Mouse (Mus musculus): Measurements from ENCODE around the gene Ssbp4. TPM values are rescaled to one million over a fixed set of nuclear protein-coding genes. Genes with fewer than 3 reads are reported as not detected.

Ssbp4 gene
- total RNA-seq, 1 experiment, result 85.5 TPM

DNA sequence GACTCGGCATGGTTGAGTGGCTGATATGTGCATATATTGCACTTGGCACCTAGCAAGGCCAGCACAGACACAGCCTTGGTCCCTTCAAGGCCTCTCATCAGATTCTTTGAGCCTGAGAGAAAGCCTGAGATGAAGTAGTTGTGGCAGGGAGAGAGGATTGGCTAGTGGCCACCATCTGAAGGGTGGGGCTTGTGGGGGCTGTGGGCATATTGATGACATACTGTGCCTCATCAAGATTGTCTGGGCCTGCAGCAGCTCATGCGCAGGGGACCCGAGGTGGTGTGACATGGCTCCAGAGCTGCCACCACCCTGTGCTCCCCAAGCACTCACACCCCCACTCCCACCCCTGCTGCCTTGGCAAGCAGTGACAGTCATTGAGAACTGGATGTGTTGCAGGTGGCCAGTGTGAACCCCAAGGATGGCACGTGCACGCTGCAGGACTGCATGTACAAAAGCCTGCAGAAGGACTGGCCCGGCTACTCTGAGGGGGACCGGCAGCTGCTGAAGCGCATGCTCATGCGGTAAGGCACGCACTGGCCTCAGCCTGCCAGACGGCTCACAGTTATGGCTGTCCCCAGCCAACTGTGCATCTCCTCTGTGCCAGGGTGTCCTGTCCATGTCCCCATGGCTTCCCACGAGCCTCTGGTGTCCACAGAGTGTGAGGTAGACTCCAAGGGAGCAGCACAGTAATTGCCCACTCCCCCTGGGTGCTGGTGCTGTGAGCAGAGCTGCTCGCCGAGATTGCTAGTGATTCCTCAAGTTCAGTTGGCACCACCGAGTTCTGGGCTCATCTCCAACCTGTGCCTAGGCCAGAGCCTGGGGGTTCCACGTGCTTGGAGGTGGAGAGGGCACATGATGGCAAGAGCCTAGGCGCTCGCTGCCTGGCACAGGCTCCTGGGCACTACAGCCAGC is 24.9 kb downstream of the Ssbp4 start:
- no peak overlapping the region for H3K9ac ChIP-seq (ENCODE audit: insufficient read depth, low read depth, low read length, poor library complexity, severe bottlenecking)
- DNase-seq (ENCODE audit: low read depth, low spot score), result no peak
- H3K9me3 ChIP-seq (ENCODE audit: control insufficient read depth, insufficient read depth, low read depth, low read length), result no peaks in the 10 kb centered on the region
- H3K27ac ChIP-seq (ENCODE audit: insufficient read depth, low read depth, low read length, poor library complexity, severe bottlenecking), result no peak overlapping the region
- TF ChIP-seq ZNF384 (IDR thresholded peaks at IDR 0.05; ENCODE audit: low read depth, low read length) (no peak), MAFK (IDR thresholded peaks at IDR 0.05; ENCODE audit: insufficient read depth, low read depth, low read length) (no peak), CHD2 (IDR thresholded peaks at IDR 0.05; ENCODE audit: low read depth, low read length) (no peak)
- H3K36me3 ChIP-seq (ENCODE audit: control insufficient read depth, insufficient read depth, low read length, poor library complexity, severe bottlenecking), result peaks cover 40% of the 10 kb centered on the region
- in situ Hi-C loops (cut with MboI; ENCODE audit: low sequenced_read_pairs in 2 of 2, unreplicated experiment in 2 of 2), result no loop called here
- H3K4me1 ChIP-seq (ENCODE audit: control insufficient read depth in 2 of 2, insufficient read depth in 2 of 2, low read length in 2 of 2, poor library complexity in 1 of 2), result 0 out of 4 replicates have a peak, but pooled peaks cover 0 to 4% of the 10 kb centered on the region in 2 experiments
- H3K4me3 ChIP-seq (ENCODE audit: insufficient read depth in 1 of 2, low read depth in 1 of 2, low read length in 2 of 2, poor library complexity in 1 of 2, severe bottlenecking in 1 of 2), result no peak overlapping the region

DNA sequence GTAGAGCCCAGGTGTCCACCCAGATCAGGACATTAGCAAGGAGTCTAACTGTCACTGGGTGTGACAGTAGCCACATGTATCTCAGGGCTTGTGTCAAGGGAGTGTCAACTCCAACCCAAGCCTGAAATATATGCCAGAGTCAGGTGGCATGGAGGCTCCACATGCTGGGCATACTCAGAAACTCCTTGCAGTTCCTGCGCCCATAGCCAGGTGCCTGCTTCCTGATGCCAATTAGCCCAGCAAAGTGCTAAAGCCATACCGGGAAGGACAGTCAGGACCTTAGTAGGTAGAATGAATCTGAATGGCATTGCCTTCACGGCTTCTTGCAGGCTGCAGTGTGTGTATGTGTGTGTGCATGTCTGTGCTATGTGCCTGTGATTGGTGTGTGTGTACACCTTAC is 31.5 kb downstream of the Ssbp4 start:
- no peak overlapping the region for H3K9ac ChIP-seq (ENCODE audit: insufficient read depth, low read depth, low read length, poor library complexity, severe bottlenecking)
- H3K36me3 ChIP-seq (ENCODE audit: control insufficient read depth, insufficient read depth, low read length, poor library complexity, severe bottlenecking), result peaks cover 26% of the 10 kb centered on the region
- DNase-seq (ENCODE audit: low read depth, low spot score), result no peak

DNA sequence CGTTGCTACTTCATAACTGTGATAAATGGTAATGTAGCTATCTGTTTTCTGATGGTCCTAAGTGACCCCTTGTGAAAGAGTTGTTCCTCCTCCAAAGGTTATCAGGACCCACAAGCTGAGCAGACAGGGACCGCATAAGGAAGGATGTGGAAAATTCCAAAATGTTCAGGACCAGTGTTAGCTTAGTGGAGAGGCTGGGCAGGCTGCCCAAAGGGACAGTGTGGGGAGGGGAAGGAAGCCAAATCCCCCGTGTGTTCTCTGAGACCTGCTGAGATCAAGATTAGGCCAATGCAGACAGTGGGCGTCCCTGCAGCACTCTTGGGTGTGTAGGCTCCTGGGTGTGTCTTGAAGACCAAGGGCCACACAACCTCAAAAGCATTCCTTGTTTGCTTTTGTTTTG is 33.8 kb downstream of the Ssbp4 start:
- Histone ChIP-seq H3K9ac (ENCODE audit: insufficient read depth, low read depth, low read length, poor library complexity, severe bottlenecking) (no peak overlapping the region), H3K4me1 (ENCODE audit: control insufficient read depth in 2 of 2, insufficient read depth in 2 of 2, low read length in 2 of 2, poor library complexity in 1 of 2) (peaks cover 2 to 4% of the 10 kb centered on the region in 2 experiments; a peak in 1 of 4 replicates), H3K4me3 (ENCODE audit: insufficient read depth in 1 of 2, low read depth in 1 of 2, low read length in 2 of 2, poor library complexity in 1 of 2, severe bottlenecking in 1 of 2) (no peak overlapping the region), H3K36me3 (ENCODE audit: control insufficient read depth, insufficient read depth, low read length, poor library complexity, severe bottlenecking) (peaks cover 19% of the 10 kb centered on the region), H3K27ac (ENCODE audit: insufficient read depth, low read depth, low read length, poor library complexity, severe bottlenecking) (no peak overlapping the region), H3K9me3 (ENCODE audit: control insufficient read depth, insufficient read depth, low read depth, low read length) (no peaks in the 10 kb centered on the region)
- in situ Hi-C loops (cut with MboI; ENCODE audit: low sequenced_read_pairs in 2 of 2, unreplicated experiment in 2 of 2), result no loop called here
- TF ChIP-seq ZC3H11A (IDR thresholded peaks at IDR 0.05; ENCODE audit: borderline replicate concordance, low read depth, low read length) (no peak), ZNF384 (IDR thresholded peaks at IDR 0.05; ENCODE audit: low read depth, low read length) (no peak), MAFK (IDR thresholded peaks at IDR 0.05; ENCODE audit: insufficient read depth, low read depth, low read length) (no peak), HCFC1 (IDR thresholded peaks at IDR 0.05; ENCODE audit: borderline replicate concordance, insufficient read depth, low read length) (no peak), CHD2 (IDR thresholded peaks at IDR 0.05; ENCODE audit: low read depth, low read length) (no peak)
- no peak for DNase-seq (ENCODE audit: low read depth, low spot score)

More for the DNA sequence above, 31.5 kb downstream of the Ssbp4 start:
- Histone ChIP-seq H3K4me3 (ENCODE audit: insufficient read depth in 1 of 2, low read depth in 1 of 2, low read length in 2 of 2, poor library complexity in 1 of 2, severe bottlenecking in 1 of 2) (no peak overlapping the region), H3K4me1 (ENCODE audit: control insufficient read depth in 2 of 2, insufficient read depth in 2 of 2, low read length in 2 of 2, poor library complexity in 1 of 2) (0 out of 4 replicates have a peak, but pooled peaks cover 0 to 2% of the 10 kb centered on the region in 2 experiments), H3K9me3 (ENCODE audit: control insufficient read depth, insufficient read depth, low read depth, low read length) (no peaks in the 10 kb centered on the region), H3K27ac (ENCODE audit: insufficient read depth, low read depth, low read length, poor library complexity, severe bottlenecking) (no peak overlapping the region)
- in situ Hi-C loops (cut with MboI; ENCODE audit: low sequenced_read_pairs in 2 of 2, unreplicated experiment in 2 of 2), result no loop called here
- no peak for TF ChIP-seq ZNF384 (IDR thresholded peaks at IDR 0.05; ENCODE audit: low read depth, low read length)
- TF ChIP-seq CHD2 (IDR thresholded peaks at IDR 0.05; ENCODE audit: low read depth, low read length), result no peak
- TF ChIP-seq ZC3H11A (IDR thresholded peaks at IDR 0.05; ENCODE audit: borderline replicate concordance, low read depth, low read length), result no peak
- TF ChIP-seq MAFK (IDR thresholded peaks at IDR 0.05; ENCODE audit: insufficient read depth, low read depth, low read length), result no peak
- TF ChIP-seq HCFC1 (IDR thresholded peaks at IDR 0.05; ENCODE audit: borderline replicate concordance, insufficient read depth, low read length), result no peak

DNA sequence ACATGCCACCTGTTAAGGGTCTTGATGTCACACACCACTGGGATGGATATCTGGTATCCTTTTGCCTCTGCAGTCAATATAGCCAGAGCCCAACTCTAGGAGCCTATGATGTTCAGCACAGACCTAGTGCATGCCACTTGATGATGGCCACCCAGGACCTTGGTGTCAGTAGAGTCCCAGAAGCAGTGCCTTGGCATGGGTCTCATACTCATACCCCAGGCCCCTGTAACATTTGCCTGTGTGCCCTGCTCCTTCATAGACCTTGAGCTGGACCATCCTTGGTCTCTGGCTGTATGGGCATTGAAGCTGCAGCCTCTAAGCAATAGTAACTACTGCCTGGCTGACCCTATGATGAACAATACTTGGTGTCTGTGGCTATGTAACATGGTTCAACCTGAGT is 34.4 kb downstream of the Ssbp4 start:
- Histone ChIP-seq H3K4me3 (ENCODE audit: insufficient read depth in 1 of 2, low read depth in 1 of 2, low read length in 2 of 2, poor library complexity in 1 of 2, severe bottlenecking in 1 of 2) (no peak overlapping the region), H3K9ac (ENCODE audit: insufficient read depth, low read depth, low read length, poor library complexity, severe bottlenecking) (no peak overlapping the region), H3K27ac (ENCODE audit: insufficient read depth, low read depth, low read length, poor library complexity, severe bottlenecking) (no peak overlapping the region), H3K9me3 (ENCODE audit: control insufficient read depth, insufficient read depth, low read depth, low read length) (no peaks in the 10 kb centered on the region), H3K4me1 (ENCODE audit: control insufficient read depth in 2 of 2, insufficient read depth in 2 of 2, low read length in 2 of 2, poor library complexity in 1 of 2) (peaks cover 2 to 4% of the 10 kb centered on the region in 2 experiments; a peak in 1 of 4 replicates), H3K36me3 (ENCODE audit: control insufficient read depth, insufficient read depth, low read length, poor library complexity, severe bottlenecking) (peaks cover 19% of the 10 kb centered on the region)
- in situ Hi-C loops (cut with MboI; ENCODE audit: low sequenced_read_pairs in 2 of 2, unreplicated experiment in 2 of 2), result no loop called here
- no peak for DNase-seq (ENCODE audit: low read depth, low spot score)
- TF ChIP-seq MAFK (IDR thresholded peaks at IDR 0.05; ENCODE audit: insufficient read depth, low read depth, low read length) (no peak), ZC3H11A (IDR thresholded peaks at IDR 0.05; ENCODE audit: borderline replicate concordance, low read depth, low read length) (no peak), CHD2 (IDR thresholded peaks at IDR 0.05; ENCODE audit: low read depth, low read length) (no peak), ZNF384 (IDR thresholded peaks at IDR 0.05; ENCODE audit: low read depth, low read length) (no peak), HCFC1 (IDR thresholded peaks at IDR 0.05; ENCODE audit: borderline replicate concordance, insufficient read depth, low read length) (no peak)

Data from ES-E14 (cell line).